Mouse (Mus musculus): ENCODE measurements around the gene Spon1. TPM values are rescaled to one million over a fixed set of nuclear protein-coding genes. Genes with fewer than 3 reads are reported as not detected.

Gene Spon1
- polyA plus RNA-seq, 1 experiment from 2014 or later, result 19.1 TPM

DNA sequence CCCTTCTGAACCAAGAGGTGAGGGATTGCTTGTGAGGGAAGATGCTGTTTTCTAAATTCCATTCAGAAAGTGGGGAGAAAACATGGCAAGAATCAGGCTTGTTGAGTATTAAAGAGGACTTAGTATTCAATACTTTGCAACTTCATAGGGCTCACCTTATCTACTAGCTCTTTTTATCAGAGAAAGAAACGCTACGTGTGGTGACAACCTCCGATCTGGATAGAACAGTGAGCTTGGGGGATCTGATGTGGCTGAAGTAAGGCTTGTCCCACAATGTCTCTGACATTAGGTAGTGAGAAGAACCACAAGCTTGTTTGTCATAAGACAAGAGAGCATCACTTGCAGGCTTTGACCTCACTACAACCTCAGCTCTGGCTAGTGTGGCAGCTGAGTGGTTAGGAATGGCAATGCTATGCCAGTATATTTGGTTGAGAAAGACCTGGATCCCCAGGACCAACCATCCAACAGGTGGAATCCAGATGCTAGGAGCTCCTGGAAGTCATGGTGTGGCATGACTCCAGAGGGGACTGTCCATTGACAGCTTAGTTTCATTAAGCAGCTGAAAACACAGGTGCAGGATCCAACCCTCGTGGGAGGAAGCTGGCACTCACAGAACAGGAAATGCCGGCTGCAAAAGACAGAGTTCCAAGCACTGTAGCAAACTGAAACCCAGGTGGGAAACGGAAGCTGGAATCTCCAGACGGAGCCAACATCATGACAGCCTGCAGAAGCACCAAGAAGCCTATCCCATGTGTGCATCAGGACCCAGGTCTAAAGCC lies 81.4 kb downstream of the Spon1 start:
- no peak overlapping the region for H3K4me2 ChIP-seq
- no peak overlapping the region for H3K4me3 ChIP-seq
- H3K36me3 ChIP-seq, result no peaks in the 10 kb centered on the region
- no peaks in the 10 kb centered on the region for H3K9me3 ChIP-seq
- no peak overlapping the region for H3K9ac ChIP-seq
- no peak overlapping the region for H3K27ac ChIP-seq
- ATAC-seq (ENCODE audit: insufficient number of reproducible peaks, low FRiP score, low TSS enrichment, low read depth), result no peak
- WGBS, result 49% methylated on average over 7 of the region's 7 CpGs
- H3K27me3 ChIP-seq, result no peaks in the 10 kb centered on the region
- H3K4me1 ChIP-seq, result peaks cover 8% of the 10 kb centered on the region; the same call in 1 of the 2 replicates

DNA sequence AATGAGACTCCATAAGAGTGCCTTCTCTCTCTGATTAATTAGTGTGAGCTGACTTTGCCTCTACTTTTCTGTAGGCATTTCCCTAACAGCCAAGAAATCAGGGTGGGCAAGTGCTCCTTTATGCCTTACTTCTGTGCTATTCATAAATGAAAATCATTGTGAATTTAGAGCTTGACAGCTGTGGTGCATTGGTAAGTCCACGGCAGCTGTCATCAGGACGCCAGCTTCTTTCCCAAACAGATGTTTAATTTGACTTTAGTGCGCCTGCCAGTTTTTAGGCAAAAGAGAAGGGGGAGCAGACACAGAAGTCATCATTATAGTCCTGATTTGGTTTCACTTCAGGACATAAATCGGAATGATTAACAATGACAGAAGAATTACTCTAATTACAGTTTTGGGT lies 84.6 kb downstream of the Spon1 start:
- H3K27me3 ChIP-seq, result no peaks in the 10 kb centered on the region

DNA sequence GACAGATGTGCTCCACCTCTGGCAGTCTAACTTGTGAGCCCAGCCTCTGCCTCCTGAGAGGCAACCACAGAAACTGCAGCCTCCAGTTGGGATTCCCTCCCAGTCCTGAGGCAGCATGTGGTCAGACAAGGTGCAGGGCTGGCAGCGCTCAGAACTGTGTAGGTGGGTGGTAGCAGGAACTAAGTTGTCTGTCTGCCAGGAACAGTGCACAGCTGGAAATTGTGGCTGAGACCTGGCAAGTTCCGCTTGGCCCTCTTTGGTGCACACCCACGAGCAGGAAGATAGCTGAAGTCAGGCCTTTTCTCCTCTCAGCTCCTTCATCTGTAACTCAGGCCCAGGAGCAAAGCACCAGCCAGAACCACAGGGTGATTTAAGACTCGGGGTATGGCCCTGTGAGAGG lies 89.6 kb downstream of the Spon1 start:
- H3K4me2 ChIP-seq, result no peak overlapping the region
- 46% methylated on average over 4 of the region's 4 CpGs for WGBS
- no peaks in the 10 kb centered on the region for H3K9me3 ChIP-seq
- no peak for ATAC-seq (ENCODE audit: insufficient number of reproducible peaks, low FRiP score, low TSS enrichment, low read depth)
- H3K36me3 ChIP-seq, result no peaks in the 10 kb centered on the region
- H3K27me3 ChIP-seq, result no peaks in the 10 kb centered on the region
- no peak overlapping the region for H3K4me3 ChIP-seq
- no peak overlapping the region for H3K9ac ChIP-seq
- peaks cover 9% of the 10 kb centered on the region; the same call in 1 of the 2 replicates for H3K4me1 ChIP-seq
- no peak overlapping the region for H3K27ac ChIP-seq

More for the DNA sequence above, 84.6 kb downstream of the Spon1 start:
- no peak overlapping the region for H3K4me2 ChIP-seq
- no peak overlapping the region for H3K27ac ChIP-seq
- H3K9me3 ChIP-seq, result no peaks in the 10 kb centered on the region
- WGBS, result 16% methylated on average over 4 of the region's 4 CpGs
- peaks cover 12% of the 10 kb centered on the region; the same call in 1 of the 2 replicates for H3K4me1 ChIP-seq
- H3K36me3 ChIP-seq, result no peaks in the 10 kb centered on the region
- no peak for ATAC-seq (ENCODE audit: insufficient number of reproducible peaks, low FRiP score, low TSS enrichment, low read depth)
- no peak overlapping the region for H3K4me3 ChIP-seq
- H3K9ac ChIP-seq, result no peak overlapping the region

DNA sequence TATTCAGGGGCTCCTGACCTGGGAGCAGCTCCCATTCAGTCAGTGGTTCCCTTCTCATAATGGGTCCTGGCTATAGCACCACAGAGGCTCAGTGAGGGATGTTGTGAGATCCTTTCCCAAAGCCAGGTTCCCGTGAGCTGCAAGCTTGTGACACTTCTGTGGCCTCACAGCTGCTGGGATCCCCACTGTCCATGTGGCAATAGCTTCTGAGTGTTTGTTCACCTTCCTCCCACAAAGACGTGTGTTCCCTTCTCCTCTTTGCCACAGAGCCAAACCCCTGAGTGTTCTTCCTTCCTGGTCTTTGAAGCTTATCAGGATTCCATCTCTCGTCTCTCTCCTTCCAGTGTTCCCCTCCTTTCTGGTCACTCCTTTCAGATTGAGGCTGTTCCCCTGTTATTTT lies 90.3 kb downstream of the Spon1 start:
- Histone ChIP-seq H3K9me3 (no peaks in the 10 kb centered on the region), H3K36me3 (no peaks in the 10 kb centered on the region), H3K9ac (no peak overlapping the region), H3K4me1 (peaks cover 7% of the 10 kb centered on the region; the same call in 1 of the 2 replicates), H3K27ac (no peak overlapping the region), H3K4me2 (no peak overlapping the region), H3K27me3 (no peaks in the 10 kb centered on the region), H3K4me3 (no peak overlapping the region)
- ATAC-seq (ENCODE audit: insufficient number of reproducible peaks, low FRiP score, low TSS enrichment, low read depth), result no peak
- WGBS, result 58% methylated on average over 3 of the region's 3 CpGs

DNA sequence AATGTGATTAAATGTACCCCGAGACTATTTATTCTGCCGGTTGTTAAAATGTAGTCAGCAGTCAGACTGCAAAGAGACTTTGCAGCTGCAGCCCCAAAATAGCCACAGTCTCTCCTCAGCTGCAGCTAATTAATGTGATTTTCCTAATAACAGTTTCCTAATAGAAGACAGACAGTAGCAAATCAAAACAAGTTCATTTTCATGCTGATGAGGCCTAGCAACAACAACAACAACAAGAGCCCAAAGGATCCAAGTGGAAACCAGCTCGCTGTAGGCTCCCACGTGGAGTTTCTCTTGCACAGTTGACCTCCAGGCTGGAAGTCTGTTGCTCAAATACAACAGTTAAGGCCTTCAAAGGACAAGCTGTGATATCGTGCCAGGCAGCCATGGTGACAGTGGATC lies 93.7 kb downstream of the Spon1 start:
- Histone ChIP-seq H3K27ac (no peak overlapping the region), H3K4me1 (peaks cover 7% of the 10 kb centered on the region; the same call in 1 of the 2 replicates), H3K27me3 (no peaks in the 10 kb centered on the region), H3K9ac (no peak overlapping the region), H3K4me2 (no peak overlapping the region), H3K4me3 (no peak overlapping the region), H3K9me3 (no peaks in the 10 kb centered on the region), H3K36me3 (no peaks in the 10 kb centered on the region)
- ATAC-seq (ENCODE audit: insufficient number of reproducible peaks, low FRiP score, low TSS enrichment, low read depth), result no peak
- WGBS, result 47% methylated on average over 5 of the region's 5 CpGs

DNA sequence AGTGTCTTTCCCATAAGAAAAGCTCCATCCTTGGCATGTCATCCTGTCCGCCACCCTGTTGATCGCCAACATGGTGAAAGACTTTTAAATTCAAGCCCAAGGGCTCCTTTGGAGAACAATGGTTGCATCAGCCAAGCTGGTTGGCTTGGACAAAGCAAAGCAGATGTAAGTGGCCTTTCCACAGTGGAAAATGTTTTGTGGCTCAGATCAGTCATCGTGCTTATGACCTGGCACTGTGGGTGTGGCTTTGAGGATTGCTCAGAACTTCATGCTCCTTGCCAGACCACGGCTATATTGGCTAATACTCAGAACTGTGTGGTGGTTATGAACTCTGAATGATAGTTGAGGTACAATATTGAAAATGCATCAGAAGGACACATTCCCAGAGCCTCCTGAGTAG lies 96.2 kb downstream of the Spon1 start:
- no peak overlapping the region for H3K4me3 ChIP-seq
- H3K27ac ChIP-seq, result no peak overlapping the region
- no peak for ATAC-seq (ENCODE audit: insufficient number of reproducible peaks, low FRiP score, low TSS enrichment, low read depth)
- H3K36me3 ChIP-seq, result no peaks in the 10 kb centered on the region
- no peaks in the 10 kb centered on the region for H3K27me3 ChIP-seq
- no peak overlapping the region for H3K9ac ChIP-seq
- H3K9me3 ChIP-seq, result no peaks in the 10 kb centered on the region
- no peak overlapping the region for H3K4me2 ChIP-seq
- H3K4me1 ChIP-seq, result no peaks in the 10 kb centered on the region
- WGBS, result 90% methylated on average over 4 of the region's 4 CpGs

DNA sequence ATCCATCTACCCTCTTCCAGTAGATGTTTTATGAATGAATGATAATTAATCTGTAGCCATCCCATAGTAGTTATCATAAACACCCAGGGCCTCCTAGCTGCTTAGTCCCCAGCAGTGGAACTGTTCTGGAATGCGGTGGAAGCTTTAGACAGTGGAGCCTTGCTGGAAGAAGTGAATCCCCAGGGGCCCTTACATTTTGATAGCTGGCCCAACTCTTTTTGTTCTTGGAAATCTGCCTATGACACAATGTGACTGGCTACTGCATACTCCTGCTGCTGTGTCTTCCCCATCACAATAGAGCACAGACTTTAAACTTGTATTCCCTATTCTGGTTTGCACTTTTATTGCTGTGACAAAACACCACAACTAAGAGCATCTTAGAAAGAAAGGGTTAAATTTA lies 107.0 kb downstream of the Spon1 start:
- H3K4me3 ChIP-seq, result no peak overlapping the region
- no peak overlapping the region for H3K9ac ChIP-seq
- WGBS, result 79% methylated on average over 1 of the region's 1 CpGs
- H3K27ac ChIP-seq, result no peak overlapping the region
- H3K36me3 ChIP-seq, result no peaks in the 10 kb centered on the region
- H3K4me2 ChIP-seq, result no peak overlapping the region
- H3K9me3 ChIP-seq, result no peaks in the 10 kb centered on the region
- no peaks in the 10 kb centered on the region for H3K4me1 ChIP-seq
- no peak for ATAC-seq (ENCODE audit: insufficient number of reproducible peaks, low FRiP score, low TSS enrichment, low read depth)
- no peaks in the 10 kb centered on the region for H3K27me3 ChIP-seq

DNA sequence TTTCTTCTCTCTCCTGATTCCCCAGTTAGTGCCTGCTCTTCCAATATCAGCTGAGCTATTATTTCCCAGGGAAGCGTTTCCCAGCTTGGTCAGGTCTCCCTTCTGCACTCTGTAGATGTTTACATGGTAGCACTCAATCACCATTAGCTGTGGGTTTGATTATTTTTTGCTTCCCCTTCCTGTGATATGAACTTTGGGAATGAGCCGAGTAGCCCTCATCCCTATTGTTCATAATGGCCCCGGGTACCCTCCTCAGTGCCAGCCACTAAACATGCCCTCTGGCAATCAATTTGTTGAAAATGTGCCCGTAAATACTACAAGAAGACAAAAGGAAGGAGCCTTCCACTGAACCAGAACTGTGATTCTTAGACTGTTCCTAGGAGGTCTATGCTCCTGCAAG lies 111.7 kb downstream of the Spon1 start:
- H3K4me3 ChIP-seq, result no peak overlapping the region
- H3K4me1 ChIP-seq, result no peaks in the 10 kb centered on the region
- no peak overlapping the region for H3K9ac ChIP-seq
- H3K4me2 ChIP-seq, result no peak overlapping the region
- H3K27me3 ChIP-seq, result no peaks in the 10 kb centered on the region
- WGBS, result 79% methylated on average over 4 of the region's 4 CpGs
- no peak for ATAC-seq (ENCODE audit: insufficient number of reproducible peaks, low FRiP score, low TSS enrichment, low read depth)
- no peaks in the 10 kb centered on the region for H3K36me3 ChIP-seq
- no peak overlapping the region for H3K27ac ChIP-seq
- no peaks in the 10 kb centered on the region for H3K9me3 ChIP-seq

DNA sequence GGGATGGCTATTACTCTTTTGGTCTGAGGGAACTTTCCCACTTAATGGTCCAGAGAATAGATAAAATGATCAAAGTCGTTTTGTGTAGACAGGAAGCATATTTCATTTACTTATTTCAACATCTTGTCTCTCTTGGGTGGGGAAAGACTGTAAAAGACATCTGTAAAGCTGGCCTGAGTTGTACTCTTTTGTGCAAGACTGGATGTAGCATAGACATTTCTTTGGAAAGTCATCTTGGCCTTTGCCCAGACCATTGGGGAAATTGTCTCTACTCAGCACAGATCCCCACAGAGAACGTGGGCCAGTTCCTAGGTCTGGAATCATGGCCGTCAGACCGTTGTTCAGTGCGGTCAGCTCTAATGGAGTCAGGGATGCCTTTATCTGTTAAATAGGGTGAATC lies 112.1 kb downstream of the Spon1 start:
- Histone ChIP-seq H3K4me3 (no peak overlapping the region), H3K9me3 (no peaks in the 10 kb centered on the region), H3K27me3 (no peaks in the 10 kb centered on the region), H3K4me2 (no peak overlapping the region), H3K27ac (no peak overlapping the region), H3K9ac (no peak overlapping the region), H3K4me1 (no peaks in the 10 kb centered on the region), H3K36me3 (no peaks in the 10 kb centered on the region)
- WGBS, result 86% methylated on average over 5 of the region's 5 CpGs
- ATAC-seq (ENCODE audit: insufficient number of reproducible peaks, low FRiP score, low TSS enrichment, low read depth), result no peak

DNA sequence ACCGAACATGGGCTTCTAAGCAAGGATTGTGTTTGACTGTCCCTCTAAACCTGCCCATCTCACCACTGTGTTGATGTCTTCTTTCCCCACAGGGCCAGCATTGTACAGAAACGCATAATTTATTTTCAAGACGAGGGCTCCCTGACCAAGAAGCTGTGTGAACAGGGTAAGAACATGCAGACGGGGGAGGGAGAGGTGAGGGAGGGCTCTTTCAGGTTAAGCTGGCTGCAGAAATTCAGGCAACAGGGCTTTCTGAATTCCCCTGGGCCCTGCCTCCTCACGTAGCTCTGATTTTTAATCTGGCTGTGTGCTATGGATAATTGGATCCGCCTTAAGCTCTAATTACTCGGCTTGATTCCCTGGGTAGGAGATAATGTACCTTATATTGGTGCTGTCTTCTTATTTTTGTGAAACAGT lies 113.3 kb downstream of the Spon1 start:
- H3K36me3 ChIP-seq, result no peaks in the 10 kb centered on the region
- H3K27ac ChIP-seq, result no peak overlapping the region
- H3K27me3 ChIP-seq, result no peaks in the 10 kb centered on the region
- 72% methylated on average over 7 of the region's 7 CpGs for WGBS
- ATAC-seq (ENCODE audit: insufficient number of reproducible peaks, low FRiP score, low TSS enrichment, low read depth), result no peak
- no peak overlapping the region for H3K4me3 ChIP-seq
- H3K4me1 ChIP-seq, result peaks cover 1% of the 10 kb centered on the region; the same call in 1 of the 2 replicates
- no peak overlapping the region for H3K9ac ChIP-seq
- no peak overlapping the region for H3K4me2 ChIP-seq
- H3K9me3 ChIP-seq, result no peaks in the 10 kb centered on the region

DNA sequence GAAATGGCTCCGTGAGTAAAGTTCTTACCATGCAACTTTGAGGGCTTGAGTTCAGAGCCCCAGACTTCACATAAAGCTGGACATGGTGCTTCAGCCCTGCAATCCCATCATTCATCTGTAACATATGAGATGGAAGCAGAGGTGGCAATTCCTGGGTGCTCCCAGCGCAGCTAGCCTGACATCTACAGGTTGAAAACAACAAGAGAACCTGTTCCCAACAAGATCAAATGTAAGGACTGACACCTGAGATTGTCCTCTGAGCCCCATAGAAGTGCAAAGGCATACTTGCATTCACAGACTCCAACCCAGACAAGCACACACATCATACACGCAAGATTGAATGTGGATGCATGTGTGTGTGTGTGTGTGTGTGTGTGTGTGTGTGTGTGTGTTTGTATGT lies 114.2 kb downstream of the Spon1 start:
- 82% methylated on average over 3 of the region's 3 CpGs for WGBS

DNA sequence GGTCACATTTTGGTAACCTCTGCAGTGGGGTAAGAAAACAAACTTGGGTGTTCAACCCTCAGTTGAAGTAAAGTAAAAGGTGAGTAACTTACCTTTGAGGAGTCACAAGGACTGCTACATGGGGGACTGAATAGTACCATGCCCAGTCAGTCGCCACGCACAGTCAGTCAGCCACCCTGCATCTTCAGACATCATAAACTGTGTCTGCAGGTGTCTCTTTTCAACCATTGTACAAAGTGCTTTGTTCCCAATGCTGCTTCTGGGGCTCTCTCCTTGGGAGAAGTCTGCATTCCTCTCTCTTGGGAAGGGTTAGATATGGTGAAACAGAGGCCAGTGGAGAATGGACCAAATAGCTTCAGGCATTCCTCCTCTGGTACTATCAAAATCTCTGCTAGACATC lies 125.0 kb downstream of the Spon1 start:
- H3K27me3 ChIP-seq, result no peaks in the 10 kb centered on the region
- H3K9me3 ChIP-seq, result no peaks in the 10 kb centered on the region
- no peak overlapping the region for H3K4me2 ChIP-seq
- no peaks in the 10 kb centered on the region for H3K4me1 ChIP-seq
- no peak overlapping the region for H3K4me3 ChIP-seq
- no peaks in the 10 kb centered on the region for H3K36me3 ChIP-seq
- 98% methylated on average over 2 of the region's 2 CpGs for WGBS
- no peak overlapping the region for H3K27ac ChIP-seq
- ATAC-seq (ENCODE audit: insufficient number of reproducible peaks, low FRiP score, low TSS enrichment, low read depth), result no peak
- no peak overlapping the region for H3K9ac ChIP-seq

More for the DNA sequence above, 114.2 kb downstream of the Spon1 start:
- no peak overlapping the region for H3K9ac ChIP-seq
- H3K36me3 ChIP-seq, result no peaks in the 10 kb centered on the region
- H3K4me2 ChIP-seq, result no peak overlapping the region
- no peak overlapping the region for H3K27ac ChIP-seq
- no peak for ATAC-seq (ENCODE audit: insufficient number of reproducible peaks, low FRiP score, low TSS enrichment, low read depth)
- peaks cover 4% of the 10 kb centered on the region; the same call in 1 of the 2 replicates for H3K4me1 ChIP-seq
- no peaks in the 10 kb centered on the region for H3K27me3 ChIP-seq
- no peak overlapping the region for H3K4me3 ChIP-seq
- no peaks in the 10 kb centered on the region for H3K9me3 ChIP-seq
